ENCODE assay signal across 8 mouse cellular contexts in the genomic region with DNA sequence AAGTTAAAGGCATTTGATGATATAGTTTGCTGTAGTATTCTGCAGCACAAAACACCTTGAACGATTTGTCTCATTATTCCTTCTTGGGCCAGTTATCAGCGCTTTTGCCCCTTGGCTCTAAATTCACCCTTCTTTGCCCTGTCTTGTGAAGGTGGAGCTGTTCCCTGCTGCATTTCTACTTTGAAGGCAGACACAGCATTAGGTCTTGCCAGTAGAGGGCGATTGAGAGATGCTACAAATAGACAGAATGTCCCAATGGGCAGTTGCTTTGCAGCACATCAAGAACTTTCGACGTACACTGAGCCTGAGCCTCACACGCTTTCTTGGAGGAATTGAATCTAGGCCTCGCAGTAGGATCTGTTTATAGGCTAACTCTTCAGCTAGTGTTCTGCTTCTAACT.
DNase-seq lines count a peak whose midpoint lies in the region; ATAC-seq lines count a peak whose summit lies in the region.

No protein-coding gene starts in this region.

- intact Hi-C loops in heart, postnatal 25 days (cut with DNase I): no loop called here

- ATAC-seq in megakaryocyte progenitor cell, adult 5-6 weeks (replicated peaks; ENCODE audit: poor library complexity): peak; percentile 72

- DNase-seq in heart, adult 11 months: peak; percentile 91
- DNase-seq in heart, postnatal 25 days (ENCODE audit: low spot score): no peak
- peak; percentile 29 for DNase-seq in thymus, postnatal 25 days
- DNase-seq in thymus, postnatal 0 days (ENCODE audit: low spot score): no peak
- peak; percentile 66 to 81 for DNase-seq in cerebellum, postnatal 25 days
- peak; percentile 66 for DNase-seq in kidney, postnatal 10 days
- DNase-seq in urinary bladder, adult 18-20 months (ENCODE audit: low spot score in 2 of 2): no peak

Comparison
In these comparisons a context has a peak if more than half of its experiments do, and no peak if none do; other contexts are left out.
1. DNase-seq: peak in heart, adult 11 months (single experiment), thymus, postnatal 25 days (single experiment), cerebellum, postnatal 25 days (2 of 2) and kidney, postnatal 10 days (single experiment); none in heart, postnatal 25 days (single experiment), thymus, postnatal 0 days (single experiment) and urinary bladder, adult 18-20 months (0 of 2).